Mouse (Mus musculus): ENCODE results near the gene Olfr826.

DNA sequence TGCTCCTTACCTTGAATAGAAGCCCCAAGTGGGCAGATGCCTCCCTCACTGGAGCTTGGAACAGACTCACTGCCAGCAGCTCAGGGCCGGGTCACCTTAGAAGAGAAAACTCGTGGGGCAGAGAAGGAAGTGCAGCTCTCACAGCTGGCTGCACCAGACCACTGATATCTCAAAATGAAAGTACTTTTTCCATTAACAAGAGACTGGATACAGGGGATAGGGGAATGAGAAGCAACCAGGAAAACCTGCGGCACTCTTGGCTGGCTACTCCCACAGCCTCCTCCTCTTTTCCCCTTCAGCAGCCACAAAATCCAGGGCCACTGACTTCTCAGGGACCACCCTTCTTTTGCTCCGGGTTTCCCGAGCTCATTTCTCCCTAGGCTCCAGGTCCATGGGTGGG lies 39.9 kb downstream of the Olfr826 start:
- TF ChIP-seq CTCF (IDR thresholded peaks at IDR 0.05; ENCODE audit: borderline replicate concordance, extremely low read depth, insufficient read depth, insufficient read length) = no peak
- TF ChIP-seq POLR2A (IDR thresholded peaks at IDR 0.05; ENCODE audit: borderline replicate concordance, extremely low read depth, insufficient read depth, insufficient read length, poor library complexity, severe bottlenecking) = no peak

All from brain, embryonic 14.5 days (tissue).